Mouse (Mus musculus): ENCODE measurements around the gene Mical2. TPM values are rescaled to one million over a fixed set of nuclear protein-coding genes. Genes with fewer than 3 reads are reported as not detected.

Mical2 gene
- polyA plus RNA-seq, 1 experiment = 20.7 TPM

GRCm38 (mm10) chr7:112375900-112376299 lies 150.2 kb downstream of the Mical2 start:
- Histone ChIP-seq H3K27ac (ENCODE audit: insufficient read depth, low read depth, low read length) (peak overlapping the region; percentile 44), H3K27me3 (ENCODE audit: control insufficient read depth, insufficient read depth, low read length) (no peaks in the 10 kb centered on the region), H3K4me1 (ENCODE audit: control insufficient read depth, insufficient read depth, insufficient read length, low read length) (peaks cover 30% of the 10 kb centered on the region), H3K4me3 (ENCODE audit: low read depth, low read length) (no peak overlapping the region), H3K36me3 (ENCODE audit: control insufficient read depth, insufficient read depth, low read length) (peaks cover 5% of the 10 kb centered on the region; the same call in 1 of the 2 replicates)
- TF ChIP-seq POLR2A (IDR thresholded peaks at IDR 0.05; ENCODE audit: low read depth, low read length) (no peak), CTCF (IDR thresholded peaks at IDR 0.05; ENCODE audit: extremely low read depth, insufficient read length, insufficient replicate concordance, low read depth, low read length) (no peak)
- 70% methylated on average over 5 of the region's 5 CpGs for WGBS

- no peaks in the 10 kb centered on the region for H3K27me3 ChIP-seq (ENCODE audit: control insufficient read depth, insufficient read depth, low read length)
- WGBS = 72% methylated on average over 2 of the region's 2 CpGs
- peak overlapping the region; percentile 44 for H3K27ac ChIP-seq (ENCODE audit: insufficient read depth, low read depth, low read length)
- TF ChIP-seq CTCF (IDR thresholded peaks at IDR 0.05; ENCODE audit: extremely low read depth, insufficient read length, insufficient replicate concordance, low read depth, low read length) = no peak
- TF ChIP-seq POLR2A (IDR thresholded peaks at IDR 0.05; ENCODE audit: low read depth, low read length) = no peak
- H3K36me3 ChIP-seq (ENCODE audit: control insufficient read depth, insufficient read depth, low read length) = peaks cover 5% of the 10 kb centered on the region; the same call in 1 of the 2 replicates
- H3K4me3 ChIP-seq (ENCODE audit: low read depth, low read length) = no peak overlapping the region
- peaks cover 27% of the 10 kb centered on the region for H3K4me1 ChIP-seq (ENCODE audit: control insufficient read depth, insufficient read depth, insufficient read length, low read length)
Measured at GRCm38 (mm10) chr7:112376611-112377010, 151.0 kb downstream of the Mical2 start.

- no peak for TF ChIP-seq POLR2A (IDR thresholded peaks at IDR 0.05; ENCODE audit: low read depth, low read length)
- TF ChIP-seq CTCF (IDR thresholded peaks at IDR 0.05; ENCODE audit: extremely low read depth, insufficient read length, insufficient replicate concordance, low read depth, low read length) = peak; percentile 65; the same call in 1 of the 2 replicates
- WGBS = 43% methylated on average over 8 of the region's 8 CpGs
- peaks cover 20% of the 10 kb centered on the region for H3K4me1 ChIP-seq (ENCODE audit: control insufficient read depth, insufficient read depth, insufficient read length, low read length)
- no peak overlapping the region for H3K4me3 ChIP-seq (ENCODE audit: low read depth, low read length)
- no peak overlapping the region for H3K27ac ChIP-seq (ENCODE audit: insufficient read depth, low read depth, low read length)
- H3K27me3 ChIP-seq (ENCODE audit: control insufficient read depth, insufficient read depth, low read length) = no peaks in the 10 kb centered on the region
- peaks cover 8% of the 10 kb centered on the region for H3K36me3 ChIP-seq (ENCODE audit: control insufficient read depth, insufficient read depth, low read length)
Measured at GRCm38 (mm10) chr7:112377314-112377713, 151.7 kb downstream of the Mical2 start.

GRCm38 (mm10) chr7:112378056-112378455 lies 152.4 kb downstream of the Mical2 start:
- Histone ChIP-seq H3K27ac (ENCODE audit: insufficient read depth, low read depth, low read length) (no peak overlapping the region), H3K27me3 (ENCODE audit: control insufficient read depth, insufficient read depth, low read length) (no peaks in the 10 kb centered on the region), H3K4me1 (ENCODE audit: control insufficient read depth, insufficient read depth, insufficient read length, low read length) (peaks cover 19% of the 10 kb centered on the region), H3K36me3 (ENCODE audit: control insufficient read depth, insufficient read depth, low read length) (peaks cover 8% of the 10 kb centered on the region), H3K4me3 (ENCODE audit: low read depth, low read length) (no peak overlapping the region)
- TF ChIP-seq CTCF (IDR thresholded peaks at IDR 0.05; ENCODE audit: extremely low read depth, insufficient read length, insufficient replicate concordance, low read depth, low read length) (no peak), POLR2A (IDR thresholded peaks at IDR 0.05; ENCODE audit: low read depth, low read length) (no peak)
- 78% methylated on average over 5 of the region's 5 CpGs for WGBS

DNA sequence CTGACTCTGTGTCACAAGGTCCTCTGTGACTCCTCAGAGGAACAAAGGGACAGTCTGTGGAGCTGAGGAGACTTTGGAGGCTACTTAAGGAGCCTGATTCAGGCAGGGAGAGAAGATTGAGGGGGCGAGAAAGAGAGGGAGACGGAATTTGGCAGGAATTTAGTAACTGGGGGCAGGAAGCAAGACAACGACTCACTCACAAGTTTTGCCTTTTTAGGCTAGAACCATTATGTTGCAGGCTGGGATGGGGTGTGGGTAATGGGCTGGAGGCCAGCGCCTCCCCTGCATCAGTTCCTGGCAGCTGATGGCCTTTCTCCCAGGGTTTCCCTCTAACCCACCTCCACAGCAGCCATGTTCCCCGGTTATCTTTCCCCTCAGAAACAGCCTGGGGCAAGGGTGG lies 152.8 kb downstream of the Mical2 start:
- Histone ChIP-seq H3K27ac (ENCODE audit: insufficient read depth, low read depth, low read length) (no peak overlapping the region), H3K36me3 (ENCODE audit: control insufficient read depth, insufficient read depth, low read length) (peaks cover 8% of the 10 kb centered on the region), H3K4me3 (ENCODE audit: low read depth, low read length) (no peak overlapping the region), H3K27me3 (ENCODE audit: control insufficient read depth, insufficient read depth, low read length) (no peaks in the 10 kb centered on the region), H3K4me1 (ENCODE audit: control insufficient read depth, insufficient read depth, insufficient read length, low read length) (peaks cover 17% of the 10 kb centered on the region)
- 80% methylated on average over 5 of the region's 5 CpGs for WGBS
- TF ChIP-seq POLR2A (IDR thresholded peaks at IDR 0.05; ENCODE audit: low read depth, low read length) = no peak
- TF ChIP-seq CTCF (IDR thresholded peaks at IDR 0.05; ENCODE audit: extremely low read depth, insufficient read length, insufficient replicate concordance, low read depth, low read length) = no peak

GRCm38 (mm10) chr7:112386521-112386920 lies 160.9 kb downstream of the Mical2 start:
- H3K27ac ChIP-seq (ENCODE audit: insufficient read depth, low read depth, low read length) = no peak overlapping the region

DNA sequence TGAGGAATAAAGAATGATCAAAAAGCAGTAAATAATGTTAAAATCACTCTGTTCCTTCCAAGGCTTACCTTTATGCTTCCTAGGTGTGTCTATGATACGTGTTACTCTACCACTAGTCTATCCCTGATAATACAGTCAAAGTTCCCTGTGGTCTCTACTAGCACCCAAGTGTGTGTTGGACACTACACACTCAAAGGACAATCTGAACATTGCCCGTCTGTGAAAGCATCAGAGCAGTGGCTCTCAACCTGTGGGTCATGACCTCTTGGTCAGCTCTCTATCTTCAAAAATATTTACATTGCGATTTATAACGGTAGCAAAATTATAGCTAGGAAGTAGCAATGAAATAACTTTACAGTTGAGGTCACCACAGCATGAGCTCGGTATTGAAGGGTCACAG lies 162.2 kb downstream of the Mical2 start:
- 67% methylated on average over 5 of the region's 5 CpGs for WGBS

More at GRCm38 (mm10) chr7:112386521-112386920, 160.9 kb downstream of the Mical2 start:
- Histone ChIP-seq H3K27me3 (ENCODE audit: control insufficient read depth, insufficient read depth, low read length) (no peaks in the 10 kb centered on the region), H3K36me3 (ENCODE audit: control insufficient read depth, insufficient read depth, low read length) (peaks cover 3% of the 10 kb centered on the region), H3K4me3 (ENCODE audit: low read depth, low read length) (no peak overlapping the region), H3K4me1 (ENCODE audit: control insufficient read depth, insufficient read depth, insufficient read length, low read length) (peaks cover 2% of the 10 kb centered on the region; the same call in 1 of the 2 replicates)
- TF ChIP-seq POLR2A (IDR thresholded peaks at IDR 0.05; ENCODE audit: low read depth, low read length) (no peak), CTCF (IDR thresholded peaks at IDR 0.05; ENCODE audit: extremely low read depth, insufficient read length, insufficient replicate concordance, low read depth, low read length) (no peak)
- WGBS = 44% methylated on average over 5 of the region's 5 CpGs

More for the DNA sequence above, 162.2 kb downstream of the Mical2 start:
- TF ChIP-seq POLR2A (IDR thresholded peaks at IDR 0.05; ENCODE audit: low read depth, low read length) = no peak
- TF ChIP-seq CTCF (IDR thresholded peaks at IDR 0.05; ENCODE audit: extremely low read depth, insufficient read length, insufficient replicate concordance, low read depth, low read length) = no peak
- H3K27ac ChIP-seq (ENCODE audit: insufficient read depth, low read depth, low read length) = no peak overlapping the region
- H3K4me3 ChIP-seq (ENCODE audit: low read depth, low read length) = no peak overlapping the region
- H3K4me1 ChIP-seq (ENCODE audit: control insufficient read depth, insufficient read depth, insufficient read length, low read length) = peaks cover 2% of the 10 kb centered on the region; the same call in 1 of the 2 replicates
- peaks cover 3% of the 10 kb centered on the region for H3K36me3 ChIP-seq (ENCODE audit: control insufficient read depth, insufficient read depth, low read length)
- H3K27me3 ChIP-seq (ENCODE audit: control insufficient read depth, insufficient read depth, low read length) = no peaks in the 10 kb centered on the region
